Mouse (Mus musculus) CH12.LX (cell line): ENCODE results near the gene Ccser1. TPM values are rescaled to one million over a fixed set of nuclear protein-coding genes. Genes with fewer than 3 reads are reported as not detected.

Experiments used
- DNase-seq: peaks from one replicate; pipeline ENCODE4 v3.0.0-alpha.2; 2013; ENCODE audit errors: extremely low read depth
- H3K27ac ChIP-seq: 2 replicates; pipeline ENCODE4 v1.5.1; 2012; ENCODE audit warnings: low read depth, mild to moderate bottlenecking, control low read depth, moderate library complexity; ENCODE audit not compliant: insufficient read depth
- H3K27me3 ChIP-seq: replicated peaks from 2 replicates; pipeline ENCODE3; 2012; ENCODE audit warnings: inconsistent platforms
- H3K36me3 ChIP-seq, 2 experiments: replicated peaks in 1 of 2; 2 replicates each; pipeline versions ENCODE3 to v1.6.1; 2012; ENCODE audit warnings: inconsistent platforms in 1 of 2, low read length in 1 of 2, mild to moderate bottlenecking in 1 of 2, mixed read lengths in 1 of 2, moderate library complexity in 1 of 2; ENCODE audit not compliant: control insufficient read depth in 1 of 2, insufficient read depth in 1 of 2
- H3K4me1 ChIP-seq, 2 experiments: 2 replicates each; pipeline ENCODE4 v1.6.1; 2012; ENCODE audit warnings: inconsistent platforms in 1 of 2, moderate library complexity in 1 of 2; ENCODE audit not compliant: insufficient read depth in 2 of 2, control insufficient read depth in 1 of 2
- H3K4me2 ChIP-seq: 2 replicates; pipeline ENCODE4 v1.6.1; 2012; ENCODE audit warnings: low read depth, mild to moderate bottlenecking, control low read depth; ENCODE audit not compliant: poor library complexity, insufficient read depth, severe bottlenecking
- H3K4me3 ChIP-seq, 3 experiments: fragments of 150-350 bp in 1 of 3; sonication (generic) in 1 of 3; replicated peaks in 1 of 3; 2 replicates each; pipeline versions ENCODE3 to v1.5.1; 2011 to 2012; ENCODE audit warnings: low read depth in 2 of 3, low read length in 2 of 3, mild to moderate bottlenecking in 2 of 3, moderate library complexity in 2 of 3, control low read depth in 1 of 3, improper control_type of control experiment in 1 of 3, inconsistent platforms in 1 of 3, mixed read lengths in 1 of 3; ENCODE audit not compliant: poor library complexity in 1 of 3
- H3K79me2 ChIP-seq: replicated peaks from 2 replicates; pipeline ENCODE4 v1.6.1; 2012; ENCODE audit warnings: mild to moderate bottlenecking, moderate library complexity; ENCODE audit not compliant: control insufficient read depth, poor library complexity, insufficient read depth, severe bottlenecking; ENCODE audit errors: extremely low read depth
- H3K9ac ChIP-seq: 2 replicates; pipeline ENCODE4 v1.6.1; 2012; ENCODE audit warnings: low read depth, mild to moderate bottlenecking, control low read depth, moderate library complexity; ENCODE audit not compliant: insufficient read depth
- H3K9me3 ChIP-seq: replicated peaks from 2 replicates; pipeline ENCODE3; 2012; ENCODE audit warnings: low read length, inconsistent platforms, mixed read lengths
- CHD1 ChIP-seq: IDR thresholded peaks from 2 replicates; pipeline ENCODE4 v1.6.1; 2012; ENCODE audit warnings: low read depth, low read length, improper control_type of control experiment, inconsistent platforms
- CHD2 ChIP-seq: IDR thresholded peaks from 2 replicates; pipeline ENCODE4 v1.6.1; 2011; ENCODE audit warnings: low read length, improper control_type of control experiment
- CTCF ChIP-seq, 2 experiments: IDR thresholded peaks in 1 of 2; conservative IDR thresholded peaks in 1 of 2; 2 replicates each; pipeline ENCODE4 v1.5.1; 2011 to 2012; ENCODE audit warnings: low read depth in 2 of 2, low read length in 2 of 2, improper control_type of control experiment in 1 of 2, inconsistent platforms in 1 of 2, mild to moderate bottlenecking in 1 of 2, moderate library complexity in 1 of 2
- E2F4 ChIP-seq: IDR thresholded peaks from 2 replicates; pipeline ENCODE4 v1.6.1; 2011; ENCODE audit warnings: low read depth, low read length, improper control_type of control experiment; ENCODE audit not compliant: insufficient replicate concordance
- ELF1 ChIP-seq: IDR thresholded peaks from 2 replicates; pipeline ENCODE4 v1.6.1; 2014; ENCODE audit warnings: low read depth, mild to moderate bottlenecking, inconsistent platforms, low read length, improper control_type of control experiment
- EP300 ChIP-seq: IDR thresholded peaks from 2 replicates; pipeline ENCODE4 v1.6.1; 2011; ENCODE audit warnings: low read length, improper control_type of control experiment
- ETS1 ChIP-seq: conservative IDR thresholded peaks from 2 replicates; pipeline ENCODE4 v1.6.1; 2012; ENCODE audit warnings: low read depth, mild to moderate bottlenecking, inconsistent platforms, low read length, improper control_type of control experiment, moderate library complexity
- GABPA ChIP-seq: IDR thresholded peaks from 2 replicates; pipeline ENCODE4 v1.6.1; 2012; ENCODE audit warnings: low read depth, low read length, improper control_type of control experiment, inconsistent platforms; ENCODE audit not compliant: insufficient replicate concordance
- JUN ChIP-seq: IDR thresholded peaks from 2 replicates; pipeline ENCODE4 v1.6.1; 2011; ENCODE audit warnings: low read depth, mild to moderate bottlenecking, low read length, improper control_type of control experiment, moderate library complexity; ENCODE audit not compliant: insufficient read depth
- JUND ChIP-seq: conservative IDR thresholded peaks from 2 replicates; pipeline ENCODE4 v1.6.1; 2011; ENCODE audit warnings: low read depth, low read length, improper control_type of control experiment
- KAT2A ChIP-seq: IDR thresholded peaks from 2 replicates; pipeline ENCODE4 v1.6.1; 2012; ENCODE audit warnings: low read length, improper control_type of control experiment, inconsistent platforms; ENCODE audit not compliant: insufficient replicate concordance
- MAX ChIP-seq: IDR thresholded peaks from 2 replicates; pipeline ENCODE4 v1.6.1; 2011; ENCODE audit warnings: low read length, improper control_type of control experiment
- MAZ ChIP-seq: IDR thresholded peaks from 2 replicates; pipeline ENCODE4 v1.6.1; 2012; ENCODE audit warnings: low read depth, mild to moderate bottlenecking, inconsistent platforms, low read length, improper control_type of control experiment, moderate library complexity
- MXI1 ChIP-seq: IDR thresholded peaks from 2 replicates; pipeline ENCODE4 v1.6.1; 2011; ENCODE audit warnings: mild to moderate bottlenecking, low read depth, low read length, improper control_type of control experiment
- MYC ChIP-seq: IDR thresholded peaks from 2 replicates; pipeline ENCODE4 v1.6.1; 2011; ENCODE audit warnings: low read depth, mild to moderate bottlenecking, improper control_type of control experiment, low read length
- NRF1 ChIP-seq: IDR thresholded peaks from 2 replicates; pipeline ENCODE4 v1.6.1; 2014; ENCODE audit warnings: low read depth, mild to moderate bottlenecking, inconsistent platforms, low read length, improper control_type of control experiment, moderate library complexity
- PAX5 ChIP-seq: IDR thresholded peaks from 2 replicates; pipeline ENCODE4 v1.6.1; 2012; ENCODE audit warnings: low read length, inconsistent platforms, mixed read lengths
- POLR2A ChIP-seq: IDR thresholded peaks from 2 replicates; pipeline ENCODE4 v1.6.1; 2011; ENCODE audit warnings: low read depth, mild to moderate bottlenecking, improper control_type of control experiment, low read length
- POLR2AphosphoS2 ChIP-seq: IDR thresholded peaks from 2 replicates; pipeline ENCODE4 v1.6.1; 2011; ENCODE audit warnings: low read depth, low read length, improper control_type of control experiment
- RAD21 ChIP-seq: IDR thresholded peaks from 2 replicates; pipeline ENCODE4 v1.6.1; 2011; ENCODE audit warnings: low read depth, mild to moderate bottlenecking, low read length, improper control_type of control experiment, moderate library complexity
- RCOR1 ChIP-seq: conservative IDR thresholded peaks from 2 replicates; pipeline ENCODE4 v1.6.1; 2012; ENCODE audit warnings: low read depth, mild to moderate bottlenecking, inconsistent platforms, low read length, improper control_type of control experiment
- SMC3 ChIP-seq: IDR thresholded peaks from 2 replicates; pipeline ENCODE4 v1.6.1; 2011; ENCODE audit warnings: low read depth, low read length, improper control_type of control experiment
- TBP ChIP-seq: conservative IDR thresholded peaks from 2 replicates; pipeline ENCODE4 v1.6.1; 2011; ENCODE audit warnings: low read depth, low read length, improper control_type of control experiment
- TCF12 ChIP-seq: IDR thresholded peaks from 2 replicates; pipeline ENCODE4 v1.6.1; 2014; ENCODE audit warnings: low read depth, mild to moderate bottlenecking, inconsistent platforms, low read length, improper control_type of control experiment
- UBTF ChIP-seq: IDR thresholded peaks from 2 replicates; pipeline ENCODE4 v1.6.1; 2012; ENCODE audit warnings: low read depth, mild to moderate bottlenecking, inconsistent platforms, low read length, improper control_type of control experiment, moderate library complexity
- USF2 ChIP-seq: conservative IDR thresholded peaks from 2 replicates; pipeline ENCODE4 v1.6.1; 2011; ENCODE audit warnings: low read depth, low read length, improper control_type of control experiment
- ZKSCAN1 ChIP-seq: IDR thresholded peaks from 2 replicates; pipeline ENCODE4 v1.6.1; 2012; ENCODE audit warnings: low read depth, inconsistent platforms, low read length, improper control_type of control experiment, borderline replicate concordance
- ZMIZ1 ChIP-seq: IDR thresholded peaks from 2 replicates; pipeline ENCODE4 v1.6.1; 2012; ENCODE audit warnings: low read depth, mild to moderate bottlenecking, inconsistent platforms, low read length, improper control_type of control experiment
- ZNF384 ChIP-seq: IDR thresholded peaks from 2 replicates; pipeline ENCODE4 v1.6.1; 2012; ENCODE audit warnings: low read depth, low read length, improper control_type of control experiment, inconsistent platforms
- dilution Hi-C: fragments of 300-500 bp; cut with MboI; formaldehyde crosslinking; loops from 2 replicates; pipeline ENCODE4 v1.14.3; 2020; ENCODE audit warnings: low sequenced_read_pairs; ENCODE audit not compliant: extremely low pct_unique_long_range_greater_than_20kb, extremely low pct_ligation_motif_present
- in situ Hi-C: fragments of 300-500 bp; cut with MboI; formaldehyde crosslinking; loops from 3 replicates; pipeline ENCODE4 v1.14.3; 2019; ENCODE audit warnings: low sequenced_read_pairs, low pct_ligation_motif_present, low pct_unique_long_range_greater_than_20kb, mixed read lengths
- polyA plus RNA-seq: library from polyadenylated mRNA; unstranded; fragments of >175 nt; gene quantifications from 2 replicates; pipeline ENCODE4 v1.2.1, GENCODE M21; 2012; ENCODE audit warnings: low read depth; ENCODE audit not compliant: insufficient read length
- total RNA-seq, 2 experiments: library from RNA; depleted of rRNA; stranded (reverse); fragments of 300-350 nt in 1 of 2; fragments of >200 nt in 1 of 2; gene quantifications; 2 replicates each; pipeline ENCODE4 v1.2.3; 2012 to 2014

Ccser1 gene
- total RNA-seq (2012; rRNA removed) (not detected in 2 replicates), total RNA-seq (2014; rRNA removed) (not detected in 2 replicates), polyA plus RNA-seq (not detected in 2 replicates)

DNA sequence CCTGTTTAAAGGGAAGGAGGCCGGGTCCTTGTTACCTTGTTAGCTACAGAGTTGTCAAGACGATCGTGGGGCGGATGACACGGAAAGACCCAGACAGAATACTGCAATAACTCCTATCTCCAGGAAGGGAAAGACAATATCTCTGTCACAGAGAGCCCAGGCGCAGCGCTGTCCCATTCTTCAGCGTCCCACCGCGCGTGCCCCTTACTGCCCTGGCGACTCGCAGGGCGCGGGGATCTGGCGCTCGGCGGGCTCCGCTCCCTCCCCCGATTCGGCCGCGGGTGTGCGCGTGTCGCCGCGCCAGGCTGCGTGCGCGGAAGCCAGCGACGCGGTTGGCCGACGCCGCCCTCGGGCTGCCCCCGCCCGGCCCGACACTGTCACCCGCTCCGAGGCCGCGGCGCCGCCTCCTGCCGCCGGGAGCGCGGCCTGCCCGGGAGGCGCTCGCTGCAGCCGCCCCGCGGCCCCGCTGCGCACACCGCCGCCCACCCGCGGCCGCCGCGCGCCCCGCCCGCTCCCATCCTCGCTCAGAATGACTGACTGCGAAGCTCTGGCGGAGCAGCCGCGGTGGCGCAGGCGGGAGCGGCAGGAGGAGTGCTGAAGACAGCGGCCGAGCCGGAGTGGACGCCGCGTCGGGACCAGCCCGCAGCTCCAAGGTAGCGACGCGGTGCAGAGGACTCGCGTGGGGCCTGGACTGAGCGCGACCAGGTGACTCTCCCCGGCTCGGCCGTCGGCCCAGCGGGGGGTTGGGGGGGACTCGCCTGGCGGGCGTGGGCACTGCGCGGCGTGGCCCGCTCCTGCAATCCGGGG, at the start of gene Ccser1:
Ccser1 (plus strand) TSS at position 376 of the 807 bp plus-strand sequence.
- Histone ChIP-seq H3K4me2 (no peak within 1 kb of the TSS), H3K27ac (no peak within 1 kb of the TSS), H3K79me2 (no peaks in the 10 kb centered on the region), H3K36me3 (no peaks in the 10 kb centered on the region), H3K4me1 (no peaks in the 10 kb centered on the region), H3K27me3 (no peaks in the 10 kb centered on the region), H3K4me3 (no peak within 1 kb of the TSS), H3K9ac (no peak within 1 kb of the TSS), H3K9me3 (peaks cover 49% of the 10 kb centered on the region)
- dilution Hi-C loops: no loop called here
- in situ Hi-C loops: no loop called here
- TF ChIP-seq EP300 (no peak), GABPA (no peak), CHD2 (no peak), E2F4 (no peak), POLR2AphosphoS2 (no peak), TCF12 (no peak), SMC3 (no peak), JUND (no peak), JUN (no peak), NRF1 (no peak), CTCF (conservative IDR thresholded peaks at IDR 0.05 in 1 of 2, IDR thresholded peaks at IDR 0.05 in 1 of 2; ENCODE audit: low read depth in 2 of 2, low read length in 2 of 2) (no peak), ETS1 (no peak), ELF1 (no peak), KAT2A (no peak), CHD1 (no peak), PAX5 (no peak), MAX (no peak)
- no peak for DNase-seq

- TF ChIP-seq ETS1: no peak
- no peak for TF ChIP-seq USF2
- TF ChIP-seq MYC: no peak
- TF ChIP-seq TCF12: no peak
- TF ChIP-seq UBTF: no peak
- TF ChIP-seq KAT2A: no peak
- no peak for TF ChIP-seq POLR2AphosphoS2
- no peak for TF ChIP-seq JUN
- no peak for TF ChIP-seq ZMIZ1
- no peak for TF ChIP-seq MAZ
- no peak for TF ChIP-seq ZKSCAN1
- TF ChIP-seq E2F4: no peak
- TF ChIP-seq TBP: no peak
- TF ChIP-seq RAD21: no peak
- TF ChIP-seq ZNF384: no peak
- TF ChIP-seq MXI1: no peak
- TF ChIP-seq RCOR1: no peak
- no peak for TF ChIP-seq ELF1
- no peak for TF ChIP-seq POLR2A
- no peak for TF ChIP-seq MAX
- no peak overlapping the region for H3K27ac ChIP-seq
- H3K4me3 ChIP-seq: no peak overlapping the region
- in situ Hi-C loops: no loop called here
- dilution Hi-C loops: no loop called here
- peaks cover 29% of the 10 kb centered on the region for H3K9me3 ChIP-seq
- no peaks in the 10 kb centered on the region for H3K79me2 ChIP-seq
- H3K4me2 ChIP-seq: no peak overlapping the region
- no peaks in the 10 kb centered on the region for H3K36me3 ChIP-seq
- H3K9ac ChIP-seq: no peak overlapping the region
- no peaks in the 10 kb centered on the region for H3K27me3 ChIP-seq
- no peak for DNase-seq
- H3K4me1 ChIP-seq: no peaks in the 10 kb centered on the region
Observed at GRCm38 (mm10) chr6:61136436-61136835, 43.7 kb upstream of the Ccser1 start.
